Comparison of ENCODE assay signal across 27 mouse cellular contexts in genomic region chr1:164408655-164409054, GRCm38 (mm10). TPM values are rescaled to one million over a fixed set of nuclear protein-coding genes. Genes with fewer than 3 reads are reported as not detected.
DNase-seq lines count a peak whose midpoint lies in the region; ATAC-seq lines count a peak whose summit lies in the region.
"Had no signal": no experiment of that assay in that cellular context is flagged by ENCODE, and none has a peak within 500 bp of the region (broad histone marks: within the 10 kb centered on the region; RNA-seq: fewer than 3 reads in every experiment).

No protein-coding gene starts in this region.

- WGBS in forebrain, embryonic 11.5 days: 19% methylated on average over 2 of the region's 2 CpGs
- WGBS in forebrain, embryonic 12.5 days: 17% methylated on average over 2 of the region's 2 CpGs
- WGBS in hindbrain, embryonic 11.5 days: 41% methylated on average over 2 of the region's 2 CpGs
- WGBS in hindbrain, embryonic 16.5 days: 33% methylated on average over 2 of the region's 2 CpGs
- WGBS in neural tube, embryonic 12.5 days: 23% methylated on average over 2 of the region's 2 CpGs

- no peaks in the 10 kb centered on the region for H3K27me3 ChIP-seq in forebrain, embryonic 11.5 days (ENCODE audit: control insufficient read depth, insufficient read depth, low read length)
- no peaks in the 10 kb centered on the region for H3K27me3 ChIP-seq in forebrain, embryonic 12.5 days
- H3K27me3 ChIP-seq in hindbrain, embryonic 11.5 days (ENCODE audit: control insufficient read depth, insufficient read depth, low read length): no peaks in the 10 kb centered on the region
- no peaks in the 10 kb centered on the region for H3K27me3 ChIP-seq in hindbrain, embryonic 16.5 days (replicated peaks; ENCODE audit: control insufficient read depth, insufficient read depth, low read length)
- H3K27me3 ChIP-seq in neural tube, embryonic 12.5 days (replicated peaks): no peaks in the 10 kb centered on the region
- H3K27me3 ChIP-seq: embryonic facial prominence, embryonic 15.5 days; heart, embryonic 12.5 days; liver, embryonic 12.5 days; Patski had no signal

- no peak overlapping the region for H3K4me3 ChIP-seq in forebrain, embryonic 11.5 days (ENCODE audit: low read depth, low read length)
- H3K4me3 ChIP-seq in forebrain, embryonic 12.5 days (replicated peaks): no peak overlapping the region
- H3K4me3 ChIP-seq in hindbrain, embryonic 11.5 days (ENCODE audit: low read depth, low read length): no peak overlapping the region
- H3K4me3 ChIP-seq in hindbrain, embryonic 16.5 days (ENCODE audit: low read length): no peak overlapping the region
- H3K4me3 ChIP-seq in neural tube, embryonic 12.5 days: no peak overlapping the region
- H3K4me3 ChIP-seq: embryonic facial prominence, embryonic 15.5 days; gastrocnemius, adult 2 months; heart, adult 2 months; heart, embryonic 12.5 days; liver, embryonic 12.5 days had no signal

- no peak overlapping the region for H3K4me2 ChIP-seq in forebrain, embryonic 11.5 days (ENCODE audit: low read depth, low read length, severe bottlenecking)
- H3K4me2 ChIP-seq in forebrain, embryonic 12.5 days: no peak overlapping the region
- H3K4me2 ChIP-seq in hindbrain, embryonic 11.5 days (replicated peaks; ENCODE audit: low read depth, low read length): no peak overlapping the region
- no peak overlapping the region for H3K4me2 ChIP-seq in hindbrain, embryonic 16.5 days (ENCODE audit: low read length)
- H3K4me2 ChIP-seq in neural tube, embryonic 12.5 days (replicated peaks): no peak overlapping the region
- H3K4me2 ChIP-seq: embryonic facial prominence, embryonic 15.5 days; heart, embryonic 12.5 days; liver, embryonic 12.5 days had no signal

- ATAC-seq in forebrain, embryonic 11.5 days (replicated peaks; ENCODE audit: low FRiP score): peak; percentile 44
- ATAC-seq in forebrain, embryonic 12.5 days (ENCODE audit: low FRiP score): no peak
- ATAC-seq in hindbrain, embryonic 11.5 days (ENCODE audit: low FRiP score): peak; percentile 47; the same call in 1 of the 2 replicates
- no peak for ATAC-seq in hindbrain, embryonic 16.5 days
- ATAC-seq in neural tube, embryonic 12.5 days (ENCODE audit: low FRiP score, low read depth): peak; percentile 49; the same call in 1 of the 2 replicates
- ATAC-seq: intestine, embryonic 16.5 days; liver, embryonic 12.5 days; liver, postnatal 0 days; Patski had no signal

- no peaks in the 10 kb centered on the region; the same call in 1 of the 2 replicates for H3K4me1 ChIP-seq in forebrain, embryonic 11.5 days (replicated peaks; ENCODE audit: control insufficient read depth, insufficient read depth, low read length)
- 0 out of 2 replicates have a peak, but pooled peaks cover 7% of the 10 kb centered on the region for H3K4me1 ChIP-seq in forebrain, embryonic 12.5 days
- H3K4me1 ChIP-seq in hindbrain, embryonic 11.5 days (replicated peaks; ENCODE audit: control insufficient read depth, insufficient read depth, low read length): no peaks in the 10 kb centered on the region
- H3K4me1 ChIP-seq in hindbrain, embryonic 16.5 days (ENCODE audit: control insufficient read depth, insufficient read depth, low read depth, low read length): no peaks in the 10 kb centered on the region
- H3K4me1 ChIP-seq in neural tube, embryonic 12.5 days: no peaks in the 10 kb centered on the region
- H3K4me1 ChIP-seq: embryonic facial prominence, embryonic 15.5 days; liver, embryonic 12.5 days had no signal

- H3K36me3 ChIP-seq in forebrain, embryonic 11.5 days (ENCODE audit: control insufficient read depth, insufficient read depth, low read length): no peaks in the 10 kb centered on the region
- H3K36me3 ChIP-seq in forebrain, embryonic 12.5 days (replicated peaks): peaks cover 11% of the 10 kb centered on the region
- H3K36me3 ChIP-seq in hindbrain, embryonic 11.5 days (ENCODE audit: control insufficient read depth, insufficient read depth, low read length): no peaks in the 10 kb centered on the region
- no peaks in the 10 kb centered on the region for H3K36me3 ChIP-seq in hindbrain, embryonic 16.5 days (ENCODE audit: control insufficient read depth, insufficient read depth, low read length)
- 0 out of 2 replicates have a peak, but pooled peaks cover 9% of the 10 kb centered on the region for H3K36me3 ChIP-seq in neural tube, embryonic 12.5 days

- DNase-seq in forebrain, embryonic 11.5 days (ENCODE audit: low spot score): no peak
- peak; percentile 12 for DNase-seq in hindbrain, embryonic 11.5 days (ENCODE audit: low spot score)
- DNase-seq in neural tube, embryonic 10.5 days (ENCODE audit: extremely low spot score, low spot score): no peak
- no peak for DNase-seq in kidney, adult 11 months
- DNase-seq: adrenal gland, postnatal 10 days; cerebellum, adult 11 months; cerebellum, adult 9-10 months; cerebellum, postnatal 36 days; gastrocnemius, adult 2 months; gastrocnemius, postnatal 36 days; heart, adult 2 months; kidney, adult 9 months; kidney, postnatal 10 days; layer of hippocampus, postnatal 36 days; left cerebral cortex, postnatal 4 days; liver, postnatal 0 days; lung, postnatal 36 days; thymus, adult 2 months; thymus, postnatal 36 days had no signal

- no peak overlapping the region for H3K27ac ChIP-seq in forebrain, embryonic 11.5 days (ENCODE audit: low read depth, low read length)
- no peak overlapping the region for H3K27ac ChIP-seq in forebrain, embryonic 12.5 days
- no peak overlapping the region for H3K27ac ChIP-seq in hindbrain, embryonic 11.5 days (ENCODE audit: low read depth, low read length)
- no peak overlapping the region for H3K27ac ChIP-seq in hindbrain, embryonic 16.5 days (ENCODE audit: low read depth, low read length)
- H3K27ac ChIP-seq in neural tube, embryonic 12.5 days: no peak overlapping the region
- H3K27ac ChIP-seq: embryonic facial prominence, embryonic 15.5 days; gastrocnemius, adult 2 months; heart, adult 2 months; liver, embryonic 12.5 days had no signal

- no peaks in the 10 kb centered on the region for H3K9me3 ChIP-seq in forebrain, embryonic 11.5 days (ENCODE audit: control insufficient read depth, low read length)
- H3K9me3 ChIP-seq in forebrain, embryonic 12.5 days: no peaks in the 10 kb centered on the region
- H3K9me3 ChIP-seq in hindbrain, embryonic 11.5 days (ENCODE audit: control insufficient read depth, low read length): no peaks in the 10 kb centered on the region
- H3K9me3 ChIP-seq in hindbrain, embryonic 16.5 days (ENCODE audit: control insufficient read depth, low read length): no peaks in the 10 kb centered on the region
- H3K9me3 ChIP-seq in neural tube, embryonic 12.5 days: no peaks in the 10 kb centered on the region
- H3K9me3 ChIP-seq: embryonic facial prominence, embryonic 15.5 days; heart, embryonic 12.5 days; liver, embryonic 12.5 days had no signal

- H3K9ac ChIP-seq in forebrain, embryonic 11.5 days (ENCODE audit: low read length): no peak overlapping the region
- no peak overlapping the region for H3K9ac ChIP-seq in forebrain, embryonic 12.5 days
- no peak overlapping the region for H3K9ac ChIP-seq in hindbrain, embryonic 11.5 days (ENCODE audit: low read depth, low read length)
- H3K9ac ChIP-seq in hindbrain, embryonic 16.5 days (ENCODE audit: low read depth, low read length): no peak overlapping the region
- H3K9ac ChIP-seq in neural tube, embryonic 12.5 days: no peak overlapping the region
- H3K9ac ChIP-seq: embryonic facial prominence, embryonic 15.5 days; heart, embryonic 12.5 days; liver, embryonic 12.5 days; liver, postnatal 0 days had no signal

RNA-seq across cellular contexts. Expression of gene Atp1b1, which starts 49.5 kb away (rescaled TPM):
- polyA plus RNA-seq in forebrain, embryonic 11.5 days (2014; fragmentation: Nextera tagmentation; extraction: Ambion mirVana): 14.3 and 17.8 TPM in 2 replicates
- polyA plus RNA-seq in forebrain, embryonic 12.5 days (2016; fragmentation: Nextera tagmentation; extraction: Ambion mirVana): 28.6 and 29.7 TPM in 2 replicates
- 28.7 and 37.3 TPM in 2 replicates for polyA plus RNA-seq in hindbrain, embryonic 11.5 days (2014; fragmentation: Nextera tagmentation; extraction: Ambion mirVana)
- polyA plus RNA-seq in hindbrain, embryonic 16.5 days (2015; fragmentation: Nextera tagmentation; extraction: Ambion mirVana): 383 and 485 TPM in 2 replicates
- polyA plus RNA-seq in neural tube, embryonic 12.5 days (2016; fragmentation: Nextera tagmentation; extraction: Ambion mirVana): 64.1 and 64.8 TPM in 2 replicates

Comparison
In these comparisons a context has a peak if more than half of its experiments do, and no peak if none do; other contexts are left out.
1. ATAC-seq: peak in forebrain, embryonic 11.5 days (single experiment), hindbrain, embryonic 11.5 days (single experiment) and neural tube, embryonic 12.5 days (single experiment); none in forebrain, embryonic 12.5 days (single experiment) and hindbrain, embryonic 16.5 days (single experiment).